Mouse (Mus musculus) spleen, embryonic (tissue): ENCODE data around the gene Rfc2.

Experiments used
- CTCF ChIA-PET: fragments of 350-600 bp; sonication (Branson Sonifier 250); formaldehyde crosslinking; loops from one replicate; lab custom pipeline; 2022; lab: Charles Lee

Rfc2 gene

GRCm38 (mm10) chr5:134564272-134564671 is 16.9 kb upstream of the Rfc2 start:
- CTCF ChIA-PET: no interaction called here

GRCm38 (mm10) chr5:134565696-134566095 is 15.5 kb upstream of the Rfc2 start:
- CTCF ChIA-PET: no interaction called here

DNA sequence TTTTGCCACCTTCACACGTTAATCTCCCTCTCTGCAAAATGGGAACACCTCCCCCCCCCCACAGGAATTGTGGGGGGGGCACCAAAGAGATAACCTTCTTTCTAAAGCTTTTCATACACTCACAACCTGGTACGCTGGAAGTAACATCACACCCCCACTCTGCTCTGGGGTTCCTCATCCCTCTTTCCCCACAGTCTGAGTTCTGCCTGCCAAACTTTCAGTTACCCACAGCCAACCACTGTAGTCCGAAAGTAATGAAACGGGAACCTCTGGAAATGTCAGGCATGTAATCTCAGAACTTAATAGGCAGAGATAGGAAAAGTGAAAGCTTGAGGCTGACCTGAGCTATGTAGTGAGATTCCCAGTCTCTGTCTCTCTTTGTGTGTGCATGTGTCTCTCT is 13.7 kb upstream of the Rfc2 start:
- CTCF ChIA-PET: no interaction called here

- CTCF ChIA-PET: interaction anchor here (0.6 kb wide), 1 partner anchor 83 kb away, joined by 6 read pairs; no protein-coding TSS in a partner anchor
Measured at GRCm38 (mm10) chr5:134568030-134568429, 13.1 kb upstream of the Rfc2 start.

GRCm38 (mm10) chr5:134568964-134569491 is 12.1 kb upstream of the Rfc2 start:
- CTCF ChIA-PET: no interaction called here

DNA sequence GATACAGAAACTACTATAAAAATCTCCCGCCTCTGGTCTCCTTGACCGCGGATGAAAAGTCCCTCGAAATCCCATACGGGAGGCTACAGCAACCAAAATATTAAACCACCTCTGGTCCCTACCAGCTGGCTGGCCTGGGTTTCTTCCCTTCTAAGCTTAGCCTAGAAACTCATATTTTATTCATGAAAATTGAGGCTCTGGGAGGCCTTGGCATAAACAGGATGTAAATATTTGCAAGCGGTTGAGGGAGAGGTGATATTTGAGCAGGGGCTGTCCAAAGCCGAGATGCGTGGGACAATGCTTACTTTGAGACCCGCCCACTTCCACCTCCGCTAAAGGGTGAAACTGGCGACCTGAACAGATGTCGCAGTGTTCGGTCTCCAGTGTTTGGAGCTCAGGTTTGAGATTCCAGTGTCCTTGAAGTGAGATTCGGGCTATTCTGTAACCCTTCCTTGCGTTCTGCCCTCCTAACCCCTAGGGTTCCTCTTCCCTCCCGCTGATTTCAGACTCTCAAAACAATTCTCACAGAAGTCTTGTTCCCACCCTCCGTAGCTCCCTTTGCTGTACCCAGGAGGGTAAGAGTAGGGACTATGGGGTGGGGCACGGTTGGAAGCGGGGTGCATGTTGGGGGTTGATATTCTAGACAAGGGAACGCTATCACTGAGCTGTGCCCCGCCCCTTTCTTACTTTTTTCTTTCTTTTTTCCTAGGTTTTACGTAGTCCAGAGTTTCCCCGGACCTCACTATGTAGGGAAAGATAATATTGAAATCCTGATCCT is 9.2 kb upstream of the Rfc2 start:
- CTCF ChIA-PET: interaction anchor here (0.7 to 0.9 kb wide), 2 partner anchors 11 to 20 kb away, joined by 3 to 4 read pairs; no protein-coding TSS in a partner anchor

DNA sequence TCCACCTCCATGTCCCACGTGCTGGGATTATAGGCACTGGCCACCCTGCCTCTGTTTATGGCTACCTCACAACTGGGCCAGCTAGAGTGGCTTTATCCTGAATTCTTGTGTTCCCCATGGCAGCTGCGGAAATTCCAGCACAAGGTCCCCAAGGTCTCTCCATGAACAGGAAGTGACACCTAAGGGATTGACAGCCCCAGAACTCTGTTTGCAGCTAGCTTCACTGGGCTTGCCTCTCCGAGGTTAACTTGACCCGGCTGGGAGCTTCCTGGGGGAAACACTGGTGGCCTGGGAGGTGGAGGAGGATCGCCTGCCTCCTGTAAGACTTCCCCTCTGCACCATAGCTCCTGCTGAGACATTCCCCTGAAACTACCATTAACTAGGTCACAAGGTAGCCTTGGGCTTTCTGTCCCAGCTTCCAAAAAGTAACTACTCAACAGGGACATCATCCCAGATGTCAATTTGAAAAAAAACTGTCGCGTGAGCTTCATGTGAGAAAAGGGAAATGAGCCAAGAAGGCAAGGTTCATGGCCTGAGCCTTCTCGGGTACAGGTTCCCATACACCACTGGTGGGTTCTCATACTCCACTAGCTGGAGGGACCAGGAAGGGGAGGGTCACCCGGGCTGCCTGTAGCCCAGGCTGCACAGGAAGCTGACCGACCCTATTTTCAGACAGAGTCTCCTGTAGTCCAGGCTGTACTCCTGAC is 8.5 kb upstream of the Rfc2 start:
- CTCF ChIA-PET: interaction anchor here (0.9 to 1.4 kb wide), 2 partner anchors 21 to 43 kb away, joined by 4 to 6 read pairs; no protein-coding TSS in a partner anchor

GRCm38 (mm10) chr5:134575833-134576232 is 5.3 kb upstream of the Rfc2 start:
- CTCF ChIA-PET: no interaction called here

- CTCF ChIA-PET: no interaction called here
Measured at GRCm38 (mm10) chr5:134576517-134577220, 4.5 kb upstream of the Rfc2 start.

GRCm38 (mm10) chr5:134577534-134577933 is 3.6 kb upstream of the Rfc2 start:
- CTCF ChIA-PET: no interaction called here

GRCm38 (mm10) chr5:134579135-134579534 is 2.0 kb upstream of the Rfc2 start:
- CTCF ChIA-PET: no interaction called here

DNA sequence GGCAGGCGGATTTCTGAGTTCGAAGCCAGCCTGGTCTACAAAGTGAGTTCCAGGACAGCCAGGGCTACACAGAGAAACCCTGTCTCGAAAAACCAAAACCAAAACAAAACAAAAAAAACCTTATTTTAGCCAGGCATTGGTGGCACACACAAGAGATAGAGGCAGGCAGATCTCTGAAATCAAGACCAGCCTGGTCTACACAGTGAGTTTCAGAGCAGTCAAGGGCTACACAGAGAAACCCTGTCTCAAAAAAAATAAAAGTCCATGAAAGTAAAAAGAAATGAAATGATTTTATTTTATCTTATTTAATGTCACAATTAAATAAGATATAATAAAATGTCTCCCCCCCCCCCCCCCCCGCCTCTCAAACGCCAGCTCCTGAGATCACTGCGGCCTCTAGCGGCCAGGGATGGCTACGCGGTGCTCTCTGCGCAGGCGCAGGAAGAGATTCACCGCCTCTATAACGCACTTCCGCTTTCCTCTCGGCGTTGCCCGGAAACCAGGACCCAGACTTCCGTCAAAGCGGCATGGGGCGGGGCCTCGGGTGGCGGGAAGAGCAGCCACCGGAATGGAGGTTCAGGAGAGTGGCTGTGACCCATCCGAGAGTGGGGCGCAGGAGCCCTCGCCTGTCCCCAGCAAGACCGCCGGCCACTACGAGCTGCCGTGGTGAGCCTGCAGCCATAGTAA is 1.2 kb downstream of the Rfc2 start:
- CTCF ChIA-PET: interaction anchor here (0.6 to 1.6 kb wide), 5 partner anchors 11 to 90 kb away, joined by 3 to 5 read pairs (median 3); no protein-coding TSS in a partner anchor

DNA sequence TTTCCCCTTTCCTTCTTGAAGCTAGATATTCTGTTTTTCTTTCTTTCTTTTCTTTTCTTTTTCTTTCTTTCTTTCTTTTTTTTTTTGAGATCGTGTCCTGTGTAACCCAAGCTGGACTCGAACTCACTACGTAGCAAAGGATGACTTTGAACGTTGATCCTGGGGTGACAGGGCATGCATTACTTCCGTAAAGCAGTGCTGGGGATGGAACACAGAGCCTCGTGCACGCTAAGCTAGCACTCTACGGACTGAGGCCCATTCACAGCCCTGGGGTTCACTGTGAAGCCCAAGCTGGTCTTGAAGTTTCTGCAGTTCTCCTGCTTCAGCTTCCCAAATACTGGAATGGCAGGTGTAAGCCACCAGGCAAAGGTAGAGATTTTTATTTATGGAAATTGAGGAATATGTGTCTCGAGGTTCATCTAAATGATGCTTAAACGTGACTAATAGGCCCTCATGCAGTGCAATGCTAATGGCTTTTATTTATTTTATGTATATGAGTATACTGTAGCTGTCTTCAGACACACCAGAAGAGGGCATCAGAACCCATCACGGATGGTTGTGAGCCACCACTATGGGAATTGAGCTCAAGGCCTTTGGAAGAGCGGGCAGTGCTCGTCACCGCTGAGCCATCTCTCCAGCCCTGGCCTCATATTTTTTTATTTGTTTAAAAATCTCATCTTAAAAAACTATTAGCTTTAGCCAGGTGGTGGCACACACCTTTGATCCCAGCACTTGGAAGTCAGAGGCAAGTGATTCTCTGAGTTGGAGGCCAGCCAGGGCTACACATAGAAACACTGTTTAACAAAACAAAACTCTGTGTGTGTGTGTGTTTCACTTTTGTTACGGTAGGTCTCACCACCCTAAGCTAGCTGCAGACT is 2.1 kb downstream of the Rfc2 start:
- CTCF ChIA-PET: interaction anchor here (0.6 to 1.6 kb wide), 5 partner anchors 12 to 90 kb away, joined by 3 to 5 read pairs (median 3); no protein-coding TSS in a partner anchor

- CTCF ChIA-PET: no interaction called here
Measured at GRCm38 (mm10) chr5:134583884-134584213, 2.7 kb downstream of the Rfc2 start.

DNA sequence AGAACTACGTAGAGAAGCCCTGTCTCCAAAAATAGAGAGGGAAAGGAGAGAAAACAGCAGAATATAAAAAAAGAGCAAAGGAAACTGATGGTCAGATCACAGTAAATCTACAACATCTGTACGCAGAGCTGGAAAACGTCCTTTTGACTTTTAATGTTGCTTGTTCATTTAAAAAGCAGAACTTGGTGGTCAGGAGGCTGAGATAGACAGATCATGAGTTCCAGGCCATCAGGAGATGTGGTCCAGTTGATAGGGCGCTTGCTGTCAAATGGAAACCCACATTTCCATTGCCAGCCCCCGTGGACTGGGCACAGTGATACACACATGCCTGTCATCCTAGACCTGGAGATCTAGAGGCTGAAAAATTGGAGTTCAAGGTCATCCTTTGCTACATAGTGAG is 3.6 kb downstream of the Rfc2 start:
- CTCF ChIA-PET: interaction anchor here (0.5 kb wide), 1 partner anchor 68 kb away, joined by 6 read pairs; no protein-coding TSS in a partner anchor

- CTCF ChIA-PET: interaction anchor here (0.8 to 0.9 kb wide), 2 partner anchors 36 to 46 kb away, joined by 3 to 7 read pairs; no protein-coding TSS in a partner anchor
Measured at GRCm38 (mm10) chr5:134589900-134590299, 8.7 kb downstream of the Rfc2 start.

GRCm38 (mm10) chr5:134592026-134592581 is 10.9 kb downstream of the Rfc2 start:
- CTCF ChIA-PET: no interaction called here

DNA sequence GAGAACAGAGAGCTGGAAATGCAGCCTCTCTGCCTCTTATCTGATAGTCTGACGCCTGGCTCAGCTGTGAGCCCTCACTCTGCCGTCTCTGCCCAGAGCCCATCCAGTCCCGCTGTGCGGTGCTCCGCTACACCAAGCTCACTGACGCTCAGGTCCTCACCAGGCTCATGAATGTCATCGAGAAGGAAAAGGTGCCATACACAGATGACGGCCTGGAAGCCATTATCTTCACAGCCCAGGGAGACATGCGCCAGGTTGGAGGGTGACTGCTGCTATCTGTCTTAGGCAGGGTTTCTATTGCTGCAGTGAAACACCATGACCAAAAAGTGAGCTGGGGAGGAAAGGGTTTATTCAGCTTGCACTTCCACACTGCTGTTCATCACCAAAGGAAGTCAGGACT is 11.9 kb downstream of the Rfc2 start:
- CTCF ChIA-PET: no interaction called here

DNA sequence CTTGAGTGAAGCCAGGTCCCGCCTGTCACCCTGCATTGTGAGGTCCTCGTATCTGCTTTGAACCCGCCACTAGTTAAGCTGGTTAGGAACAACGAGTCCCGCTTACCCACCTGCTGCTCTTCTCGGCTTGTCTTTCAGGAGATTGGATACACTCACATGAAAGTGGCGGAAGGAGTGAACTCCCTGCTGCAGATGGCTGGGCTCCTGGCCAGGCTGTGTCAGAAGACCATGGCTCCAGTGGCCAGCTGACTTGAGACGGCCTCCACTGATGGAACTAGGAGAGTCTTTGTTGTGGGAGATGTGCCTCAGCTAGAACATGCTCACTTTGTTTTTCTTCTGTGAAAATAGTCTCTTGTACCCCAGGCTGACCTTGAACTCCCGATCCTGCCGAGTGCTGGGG is 16.5 kb downstream of the Rfc2 start:
- CTCF ChIA-PET: no interaction called here

GRCm38 (mm10) chr5:134604376-134604775 is 23.2 kb downstream of the Rfc2 start:
- CTCF ChIA-PET: interaction anchor here (0.6 kb wide), 1 partner anchor 21 kb away, joined by 3 read pairs; no protein-coding TSS in a partner anchor
